Mouse (Mus musculus) forebrain, postnatal 0 days (tissue): ENCODE data around the gene Rtl8a. TPM values are rescaled to one million over a fixed set of nuclear protein-coding genes. Genes with fewer than 3 reads are reported as not detected.
"Not testable (repeated sequence)": the region's sequence is repeated elsewhere in the genome, so short reads cannot be mapped to it uniquely, and the experiment has no call there.

Experiments
- ATAC-seq: fragments of 200-750 bp; cut with Nextera tagmentation; 2 replicates; pipeline ENCODE4 v1.8.0; 2017; ENCODE audit warnings: mild to moderate bottlenecking, moderate library complexity
- DNase-seq: peaks from one replicate; pipeline ENCODE4 v3.0.0-alpha.2; 2015
- H3K27ac ChIP-seq: fragments of 300-500 bp; sonication (generic); 2 replicates; pipeline ENCODE4 v1.5.1; 2014; ENCODE audit warnings: low read depth, mild to moderate bottlenecking, antibody characterized with exemption, low read length, moderate library complexity, mixed read lengths
- H3K27me3 ChIP-seq: fragments of 300-500 bp; sonication (generic); 2 replicates; pipeline ENCODE4 v1.6.1; 2014; ENCODE audit warnings: mild to moderate bottlenecking, low read length, mixed read lengths; ENCODE audit not compliant: insufficient read depth
- H3K36me3 ChIP-seq: fragments of 300-500 bp; sonication (generic); 2 replicates; pipeline ENCODE4 v1.6.1; 2014; ENCODE audit warnings: mild to moderate bottlenecking, moderate library complexity; ENCODE audit not compliant: insufficient read depth
- H3K4me1 ChIP-seq: fragments of 300-500 bp; sonication (generic); 2 replicates; pipeline ENCODE4 v1.6.1; 2014; ENCODE audit warnings: antibody characterized with exemption; ENCODE audit not compliant: insufficient read depth
- H3K4me2 ChIP-seq: fragments of 300-500 bp; sonication (generic); 2 replicates; pipeline ENCODE4 v1.6.1; 2014; ENCODE audit warnings: low read depth, mild to moderate bottlenecking, moderate library complexity
- H3K4me3 ChIP-seq: fragments of 300-500 bp; sonication (generic); 2 replicates; pipeline ENCODE4 v1.5.1; 2014; ENCODE audit warnings: low read depth, low read length, mixed read lengths
- H3K9ac ChIP-seq: fragments of 300-500 bp; sonication (generic); 2 replicates; pipeline ENCODE4 v1.6.1; 2014; ENCODE audit warnings: mild to moderate bottlenecking
- H3K9me3 ChIP-seq: fragments of 300-500 bp; sonication (generic); 2 replicates; pipeline ENCODE4 v1.6.1; 2016; ENCODE audit warnings: low read length
- CTCF ChIP-seq: sonication (generic); IDR thresholded peaks from 2 replicates; pipeline ENCODE4 v1.5.1; 2016; ENCODE audit warnings: antibody characterized with exemption, control low read depth, low read depth
- WGBS: fragments of 180-500 bp; shearing (Covaris S2); extraction: QIAGEN DNeasy Blood & Tissue Kit; methylation state at CpG from one replicate; pipeline ENCODE4 v1.1.7; 2014; 5-methylcytosine and 5-hydroxymethylcytosine counted together
- polyA plus RNA-seq: library from polyadenylated mRNA; unstranded; fragments of >200 nt; fragmentation: Nextera tagmentation; extraction: Ambion mirVana; gene quantifications from 2 replicates; pipeline ENCODE4 v1.2.1, GENCODE M21; 2015
- total RNA-seq: library from RNA; depleted of rRNA; stranded (reverse); fragments of >200 nt; gene quantifications from 2 replicates; pipeline ENCODE4 v1.2.3, GENCODE M21; 2014

The Rtl8a gene
- total and polyA plus RNA-seq, 2 experiments from 2014 or later = 168 to 238 TPM

GRCm38 (mm10) chrX:53670294-53670693 is 26.8 kb upstream of the Rtl8a start, which contains the start of gene Rtl8b:
TSS of gene Rtl8b (minus strand) at chrX:53670408.
- no peaks in the 10 kb centered on the region for H3K4me1 ChIP-seq
- peak within 1 kb of the TSS; percentile 30 for H3K4me3 ChIP-seq
- ATAC-seq = peak; percentile 96
- peak; percentile 89 for DNase-seq
- H3K4me2 ChIP-seq = peak within 1 kb of the TSS; percentile 43
- TF ChIP-seq CTCF = no peak
- no peaks in the 10 kb centered on the region for H3K9me3 ChIP-seq
- H3K27me3 ChIP-seq = no peaks in the 10 kb centered on the region
- H3K9ac ChIP-seq = peak within 1 kb of the TSS; percentile 33
- H3K27ac ChIP-seq = peak within 1 kb of the TSS; percentile 78
- WGBS = 27% methylated on average over 12 of the region's 15 CpGs
- H3K36me3 ChIP-seq = no peaks in the 10 kb centered on the region

- H3K9me3 ChIP-seq, DNase-seq, H3K9ac ChIP-seq, H3K27ac ChIP-seq, H3K36me3 ChIP-seq, H3K27me3 ChIP-seq, H3K4me1 ChIP-seq: not testable (repeated sequence)
- Histone ChIP-seq H3K4me2 (peak overlapping the region; percentile 38), H3K4me3 (peak overlapping the region; percentile 30)
- ATAC-seq = peak; percentile 56
- WGBS = no CpG with 5 or more reads among the region's 36 CpGs
These were observed 26.2 kb upstream of the Rtl8a start for GRCm38 (mm10) chrX:53669557-53670270.

- DNase-seq, H3K4me1 ChIP-seq: not testable (repeated sequence)
- WGBS = 76% methylated on average over 4 of the region's 4 CpGs
These were observed 9.4 kb upstream of the Rtl8a start for GRCm38 (mm10) chrX:53652917-53653316.

DNA sequence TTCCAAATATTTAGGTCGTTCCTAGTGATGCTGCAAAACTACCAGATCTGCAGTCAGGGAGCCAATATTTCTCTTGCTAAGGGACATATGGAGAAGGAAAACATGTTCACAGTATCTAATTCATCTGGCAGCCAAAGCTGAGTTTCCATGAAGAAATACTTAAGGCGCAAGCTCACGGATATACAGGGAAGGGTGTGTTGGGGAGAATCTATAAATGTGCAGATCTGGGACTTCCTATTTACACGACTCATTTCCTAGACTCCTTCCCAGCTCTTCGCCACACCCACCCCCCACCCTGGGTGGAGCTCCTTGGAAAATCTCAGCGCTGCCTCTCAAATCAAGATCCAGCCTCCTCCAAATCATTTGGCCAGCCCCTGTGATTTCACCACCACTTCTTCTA is 2.4 kb upstream of the Rtl8a start:
- H3K4me3 ChIP-seq = no peak overlapping the region
- H3K4me1 ChIP-seq = no peaks in the 10 kb centered on the region
- H3K27ac ChIP-seq = no peak overlapping the region
- ATAC-seq = no peak
- no peaks in the 10 kb centered on the region for H3K9me3 ChIP-seq
- 76% methylated on average over 6 of the region's 6 CpGs for WGBS
- H3K27me3 ChIP-seq = no peaks in the 10 kb centered on the region
- TF ChIP-seq CTCF = no peak
- H3K4me2 ChIP-seq = no peak overlapping the region
- DNase-seq = no peak
- H3K9ac ChIP-seq = no peak overlapping the region
- no peaks in the 10 kb centered on the region for H3K36me3 ChIP-seq

More at GRCm38 (mm10) chrX:53652917-53653316, 9.4 kb upstream of the Rtl8a start:
- H3K4me2 ChIP-seq, H3K4me3 ChIP-seq, H3K9ac ChIP-seq, H3K27me3 ChIP-seq, H3K36me3 ChIP-seq, ATAC-seq, H3K9me3 ChIP-seq, H3K27ac ChIP-seq: not testable (repeated sequence)

DNA sequence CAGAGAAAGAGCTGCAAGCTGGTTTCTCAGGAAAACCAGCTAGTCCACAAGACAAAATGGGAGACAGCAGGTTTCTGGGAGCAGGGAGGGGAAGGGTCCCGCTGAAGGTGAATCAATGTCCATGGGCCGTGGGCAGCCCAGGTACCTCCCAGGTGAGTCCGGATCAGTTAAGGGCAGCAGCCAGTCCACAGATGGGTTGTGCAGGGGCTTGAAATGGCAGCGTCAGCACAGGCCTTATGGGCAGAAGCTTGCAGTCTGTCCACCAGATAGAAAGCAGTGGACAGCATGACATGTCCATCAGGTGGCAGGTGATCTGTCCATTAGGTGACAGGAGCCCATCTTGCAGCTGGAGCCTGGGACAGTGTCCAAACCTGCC is 890 bp downstream of the Rtl8a start:
- not testable (repeated sequence) for H3K9me3 ChIP-seq, DNase-seq, H3K27ac ChIP-seq, H3K4me3 ChIP-seq, H3K4me1 ChIP-seq, H3K27me3 ChIP-seq, H3K36me3 ChIP-seq, H3K9ac ChIP-seq, ATAC-seq
- WGBS = 45% methylated on average over 3 of the region's 4 CpGs
- H3K4me2 ChIP-seq = peak overlapping the region; percentile 35; the same call in 1 of the 2 replicates

GRCm38 (mm10) chrX:53638107-53638506 is 5.4 kb downstream of the Rtl8a start:
- WGBS = 61% methylated on average over 3 of the region's 3 CpGs
- not testable (repeated sequence) for DNase-seq, H3K4me1 ChIP-seq, H3K4me2 ChIP-seq, ATAC-seq, H3K9ac ChIP-seq, H3K36me3 ChIP-seq, H3K4me3 ChIP-seq, H3K27me3 ChIP-seq, H3K9me3 ChIP-seq, H3K27ac ChIP-seq

GRCm38 (mm10) chrX:53611395-53611794 is 32.1 kb downstream of the Rtl8a start:
- H3K36me3 ChIP-seq, H3K4me1 ChIP-seq, DNase-seq, ATAC-seq, H3K9ac ChIP-seq, H3K4me2 ChIP-seq, H3K4me3 ChIP-seq, H3K27ac ChIP-seq, H3K27me3 ChIP-seq, H3K9me3 ChIP-seq: not testable (repeated sequence)
